ENCODE assay signal across 8 mouse cellular contexts in genomic region chr10:67979401-67980157, GRCm38 (mm10). TPM values are rescaled to one million over a fixed set of nuclear protein-coding genes. Genes with fewer than 3 reads are reported as not detected.
DNase-seq lines count a peak whose midpoint lies in the region; ATAC-seq and TF ChIP-seq lines count a peak whose summit lies in the region.

TSS of gene Rtkn2 (plus strand) at chr10:67979570.

- H3K4me3 ChIP-seq in embryonic facial prominence, embryonic 11.5 days (ENCODE audit: low read depth, low read length) = peak within 1 kb of the TSS; percentile 75
- peak within 1 kb of the TSS; percentile 82 for H3K4me3 ChIP-seq in limb, embryonic 11.5 days (ENCODE audit: low read depth, low read length)
- peak within 1 kb of the TSS; percentile 58 for H3K4me3 ChIP-seq in midbrain, embryonic 13.5 days (replicated peaks)
- H3K4me3 ChIP-seq in small intestine, adult 2 months (ENCODE audit: low read depth, low read length) = peak within 1 kb of the TSS; percentile 76

- H3K9me3 ChIP-seq in embryonic facial prominence, embryonic 11.5 days (replicated peaks; ENCODE audit: control insufficient read depth, low read length) = no peaks in the 10 kb centered on the region
- H3K9me3 ChIP-seq in limb, embryonic 11.5 days (ENCODE audit: control insufficient read depth, low read length) = no peaks in the 10 kb centered on the region
- no peaks in the 10 kb centered on the region for H3K9me3 ChIP-seq in midbrain, embryonic 13.5 days

- under 1% methylated on average over 54 of the region's 57 CpGs for WGBS in embryonic facial prominence, embryonic 11.5 days
- WGBS in limb, embryonic 11.5 days = under 1% methylated on average over 57 of the region's 57 CpGs
- 0% methylated on average over 57 of the region's 57 CpGs for WGBS in midbrain, embryonic 13.5 days
- under 1% methylated on average over 57 of the region's 57 CpGs for WGBS in small intestine, adult 2 months

- H3K9ac ChIP-seq in embryonic facial prominence, embryonic 11.5 days (replicated peaks; ENCODE audit: low read length) = peak within 1 kb of the TSS; percentile 72
- peak within 1 kb of the TSS; percentile 81 for H3K9ac ChIP-seq in limb, embryonic 11.5 days (ENCODE audit: low read length)
- H3K9ac ChIP-seq in midbrain, embryonic 13.5 days (replicated peaks) = peak within 1 kb of the TSS; percentile 69

- TF ChIP-seq POLR2A in small intestine, adult 2 months (IDR thresholded peaks at IDR 0.05; ENCODE audit: low read depth, low read length) = no peak

- TF ChIP-seq CTCF in small intestine, adult 2 months (IDR thresholded peaks at IDR 0.05; ENCODE audit: extremely low read depth, insufficient read length, insufficient replicate concordance, low read depth, low read length) = 0 out of 2 replicates have a peak, but pooled peaks have one; percentile 18

- peak; percentile 87 for DNase-seq in layer of hippocampus, adult 11-12 months (ENCODE audit: low spot score)
- DNase-seq in layer of hippocampus, adult 9-10 months (ENCODE audit: low spot score) = no peak
- DNase-seq in embryonic facial prominence, embryonic 11.5 days (ENCODE audit: low spot score) = peak; percentile 97
- DNase-seq in heart, adult 11 months = peak; percentile 99
- DNase-seq in kidney, adult 11 months = peak; percentile 84
- peak; percentile 98 for DNase-seq in limb, embryonic 11.5 days (ENCODE audit: low spot score)

- peak; percentile 99 for ATAC-seq in embryonic facial prominence, embryonic 11.5 days (replicated peaks; ENCODE audit: insufficient number of reproducible peaks, low FRiP score, low TSS enrichment, low read depth)
- peak; percentile 97 for ATAC-seq in limb, embryonic 11.5 days (ENCODE audit: insufficient number of reproducible peaks, low FRiP score, low TSS enrichment, low read depth)
- ATAC-seq in midbrain, embryonic 13.5 days = peak; percentile 99

- no peaks in the 10 kb centered on the region for H3K27me3 ChIP-seq in embryonic facial prominence, embryonic 11.5 days (ENCODE audit: control insufficient read depth, insufficient read depth, low read length)
- H3K27me3 ChIP-seq in limb, embryonic 11.5 days (ENCODE audit: control insufficient read depth, insufficient read depth, low read length) = no peaks in the 10 kb centered on the region
- no peaks in the 10 kb centered on the region for H3K27me3 ChIP-seq in midbrain, embryonic 13.5 days
- H3K27me3 ChIP-seq in small intestine, adult 2 months (ENCODE audit: control insufficient read depth, insufficient read depth, low read length) = 0 out of 2 replicates have a peak, but pooled peaks cover 4% of the 10 kb centered on the region

- peak within 1 kb of the TSS; percentile 56; the same call in 1 of the 2 replicates for H3K27ac ChIP-seq in embryonic facial prominence, embryonic 11.5 days (replicated peaks; ENCODE audit: low read depth, low read length)
- peak within 1 kb of the TSS; percentile 71; the same call in 1 of the 2 replicates for H3K27ac ChIP-seq in limb, embryonic 11.5 days (replicated peaks; ENCODE audit: low read depth, low read length)
- H3K27ac ChIP-seq in midbrain, embryonic 13.5 days = no peak within 1 kb of the TSS; the same call in 1 of the 2 replicates
- no peak within 1 kb of the TSS for H3K27ac ChIP-seq in small intestine, adult 2 months (ENCODE audit: insufficient read depth, low read depth, low read length)

- H3K4me2 ChIP-seq in embryonic facial prominence, embryonic 11.5 days (ENCODE audit: low read depth, low read length) = peak within 1 kb of the TSS; percentile 90
- peak within 1 kb of the TSS; percentile 85 for H3K4me2 ChIP-seq in limb, embryonic 11.5 days (ENCODE audit: low read depth, severe bottlenecking)
- peak within 1 kb of the TSS; percentile 79 for H3K4me2 ChIP-seq in midbrain, embryonic 13.5 days (replicated peaks)

- H3K36me3 ChIP-seq in embryonic facial prominence, embryonic 11.5 days (replicated peaks; ENCODE audit: control insufficient read depth, insufficient read depth, low read depth, low read length) = no peaks in the 10 kb centered on the region
- H3K36me3 ChIP-seq in limb, embryonic 11.5 days (ENCODE audit: control insufficient read depth, insufficient read depth, low read length) = no peaks in the 10 kb centered on the region
- no peaks in the 10 kb centered on the region for H3K36me3 ChIP-seq in midbrain, embryonic 13.5 days
- H3K36me3 ChIP-seq in small intestine, adult 2 months (ENCODE audit: control insufficient read depth, insufficient read depth, low read length) = no peaks in the 10 kb centered on the region

- no peaks in the 10 kb centered on the region for H3K4me1 ChIP-seq in embryonic facial prominence, embryonic 11.5 days (ENCODE audit: control insufficient read depth, insufficient read depth, low read length)
- no peaks in the 10 kb centered on the region; the same call in 1 of the 2 replicates for H3K4me1 ChIP-seq in limb, embryonic 11.5 days (ENCODE audit: control insufficient read depth, insufficient read depth, low read length)
- peaks cover 9% of the 10 kb centered on the region for H3K4me1 ChIP-seq in midbrain, embryonic 13.5 days (replicated peaks)
- peaks cover 6% of the 10 kb centered on the region for H3K4me1 ChIP-seq in small intestine, adult 2 months (ENCODE audit: control insufficient read depth, insufficient read depth, insufficient read length, low read length)

RNA-seq across cellular contexts. Expression of gene Rtkn2, which starts in this region (rescaled TPM):
- polyA plus RNA-seq in embryonic facial prominence, embryonic 11.5 days (2014; fragmentation: Nextera tagmentation; extraction: Ambion mirVana) = 12.7 and 14.2 TPM in 2 replicates
- 13.8 and 14.6 TPM in 2 replicates for polyA plus RNA-seq in limb, embryonic 11.5 days (2014; fragmentation: Nextera tagmentation; extraction: Ambion mirVana)
- polyA plus RNA-seq in midbrain, embryonic 13.5 days (2015; fragmentation: Nextera tagmentation; extraction: Ambion mirVana) = 8.9 and 12.3 TPM in 2 replicates
- 0.06 TPM in 1 of 2 replicates, not detected in the other for polyA plus RNA-seq in small intestine, adult 2 months (2012; rRNA removed)

Comparison
In these comparisons a context has a peak if more than half of its experiments do, and no peak if none do; other contexts are left out.
1. H3K27ac ChIP-seq: peak in embryonic facial prominence, embryonic 11.5 days (single experiment) and limb, embryonic 11.5 days (single experiment); none in midbrain, embryonic 13.5 days (single experiment) and small intestine, adult 2 months (single experiment).
2. Peak in every context shown above with its lines, with median percentiles within 50 percentile points of each other: ATAC-seq, H3K4me2 ChIP-seq, H3K4me3 ChIP-seq and H3K9ac ChIP-seq.